Mouse (Mus musculus) stomach, postnatal 0 days (tissue): ENCODE data around the gene Tbc1d9.

Experiments
- CTCF ChIP-seq: IDR thresholded peaks from 2 replicates; pipeline ENCODE4 v1.5.1; 2016; ENCODE audit warnings: antibody characterized with exemption, low read depth, mild to moderate bottlenecking, moderate library complexity
- EP300 ChIP-seq: optimal IDR thresholded peaks from 2 replicates; pipeline ENCODE3; 2016; ENCODE audit warnings: antibody characterized with exemption

GRCm38 (mm10) chr8:83250858-83251257 lies 85.7 kb downstream of the Tbc1d9 start:
- TF ChIP-seq CTCF (no peak), EP300 (no peak)
